Mouse (Mus musculus) kidney, embryonic 15.5 days (tissue): ENCODE results near the gene L3mbtl1. TPM values are rescaled to one million over a fixed set of nuclear protein-coding genes. Genes with fewer than 3 reads are reported as not detected.

Experiments used
- ATAC-seq: fragments of 200-750 bp; cut with Nextera tagmentation; replicated peaks from 2 replicates; pipeline ENCODE4 v1.8.0; 2017; ENCODE audit warnings: moderate TSS enrichment; ENCODE audit not compliant: low FRiP score
- H3K27ac ChIP-seq: fragments of 300-500 bp; sonication (generic); 2 replicates; pipeline ENCODE4 v1.5.1; 2015; ENCODE audit warnings: mild to moderate bottlenecking, inconsistent platforms
- H3K27me3 ChIP-seq: fragments of 300-500 bp; sonication (generic); 2 replicates; pipeline ENCODE4 v1.6.1; 2015; ENCODE audit warnings: inconsistent platforms
- H3K36me3 ChIP-seq: fragments of 300-500 bp; sonication (generic); 2 replicates; pipeline ENCODE4 v1.6.1; 2015; ENCODE audit warnings: inconsistent platforms
- H3K4me1 ChIP-seq: fragments of 300-500 bp; sonication (generic); 2 replicates; pipeline ENCODE4 v1.6.1; 2015; ENCODE audit warnings: inconsistent platforms
- H3K4me2 ChIP-seq: fragments of 300-500 bp; sonication (generic); 2 replicates; pipeline ENCODE4 v1.6.1; 2015; ENCODE audit warnings: moderate library complexity, mild to moderate bottlenecking, inconsistent platforms
- H3K4me3 ChIP-seq: fragments of 300-500 bp; sonication (generic); replicated peaks from 2 replicates; pipeline ENCODE4 v1.5.1; 2015; ENCODE audit warnings: mild to moderate bottlenecking, inconsistent platforms
- H3K9ac ChIP-seq: fragments of 300-500 bp; sonication (generic); 2 replicates; pipeline ENCODE4 v1.6.1; 2015; ENCODE audit warnings: mild to moderate bottlenecking, inconsistent platforms
- H3K9me3 ChIP-seq: fragments of 300-500 bp; sonication (generic); replicated peaks from 2 replicates; pipeline ENCODE4 v1.6.1; 2016; ENCODE audit warnings: inconsistent platforms
- WGBS: fragments of 180-500 bp; shearing (Covaris S2); methylation state at CpG from one replicate; pipeline ENCODE4 v1.1.7; 2015; ENCODE audit warnings: mixed read lengths; 5-methylcytosine and 5-hydroxymethylcytosine counted together
- polyA plus RNA-seq: library from polyadenylated mRNA; unstranded; fragments of >200 nt; fragmentation: Nextera tagmentation; extraction: Ambion mirVana; gene quantifications from 2 replicates; pipeline ENCODE4 v1.2.1, GENCODE M21; 2015

Gene L3mbtl1
- polyA plus RNA-seq, 1 experiment from 2014 or later: 0.13 TPM

DNA sequence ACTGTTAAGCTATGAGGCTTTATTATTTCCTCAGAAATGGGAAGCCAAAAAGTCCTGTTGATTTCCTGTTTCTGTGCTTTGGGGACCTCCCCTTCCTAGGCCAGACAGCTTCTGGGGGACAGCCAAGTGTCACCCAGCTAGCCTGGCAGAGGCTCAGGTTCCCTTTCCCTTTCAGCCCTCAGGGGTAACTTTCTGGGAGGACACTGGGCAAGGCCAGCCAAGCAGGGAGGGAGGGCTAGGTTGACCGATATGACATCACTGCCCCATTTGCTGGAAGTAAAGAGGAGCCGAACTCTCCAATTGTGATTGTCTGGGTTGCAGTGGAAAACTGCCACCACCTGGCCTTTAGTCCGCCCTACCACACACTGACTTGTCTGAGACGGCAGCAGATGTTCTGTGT, 32.7 kb downstream of the L3mbtl1 start:
- Histone ChIP-seq H3K4me3 (no peak overlapping the region), H3K4me1 (peaks cover 17% of the 10 kb centered on the region), H3K27ac (no peak overlapping the region), H3K9ac (no peak overlapping the region), H3K36me3 (no peaks in the 10 kb centered on the region), H3K4me2 (no peak overlapping the region), H3K27me3 (no peaks in the 10 kb centered on the region), H3K9me3 (no peaks in the 10 kb centered on the region)
- ATAC-seq: no peak
- WGBS: 56% methylated on average over 4 of the region's 4 CpGs

DNA sequence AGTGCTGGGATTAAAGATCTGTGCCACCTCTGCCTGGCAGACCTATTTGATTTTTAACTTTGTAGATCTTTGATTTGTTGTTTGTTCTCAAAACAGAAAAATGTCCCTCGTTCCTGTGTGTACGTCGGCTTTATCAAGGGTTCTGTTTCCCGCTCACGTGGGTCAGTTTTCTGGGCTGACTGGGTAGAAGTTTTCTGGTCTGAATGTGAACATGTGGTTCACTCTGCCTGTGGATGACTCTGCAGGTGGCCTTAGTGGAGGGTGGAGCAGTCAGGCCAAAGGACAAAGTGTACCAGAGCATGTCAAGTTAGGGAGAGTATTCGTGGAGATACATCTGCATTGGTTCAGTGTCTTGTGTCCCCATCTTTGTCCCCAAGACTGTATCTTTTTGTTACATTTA, 41.1 kb downstream of the L3mbtl1 start:
- WGBS: 83% methylated on average over 6 of the region's 6 CpGs
- Histone ChIP-seq H3K9ac (no peak overlapping the region), H3K27me3 (no peaks in the 10 kb centered on the region), H3K4me2 (no peak overlapping the region), H3K27ac (no peak overlapping the region), H3K9me3 (no peaks in the 10 kb centered on the region), H3K4me1 (peaks cover 13% of the 10 kb centered on the region), H3K4me3 (no peak overlapping the region), H3K36me3 (no peaks in the 10 kb centered on the region)
- ATAC-seq: no peak

DNA sequence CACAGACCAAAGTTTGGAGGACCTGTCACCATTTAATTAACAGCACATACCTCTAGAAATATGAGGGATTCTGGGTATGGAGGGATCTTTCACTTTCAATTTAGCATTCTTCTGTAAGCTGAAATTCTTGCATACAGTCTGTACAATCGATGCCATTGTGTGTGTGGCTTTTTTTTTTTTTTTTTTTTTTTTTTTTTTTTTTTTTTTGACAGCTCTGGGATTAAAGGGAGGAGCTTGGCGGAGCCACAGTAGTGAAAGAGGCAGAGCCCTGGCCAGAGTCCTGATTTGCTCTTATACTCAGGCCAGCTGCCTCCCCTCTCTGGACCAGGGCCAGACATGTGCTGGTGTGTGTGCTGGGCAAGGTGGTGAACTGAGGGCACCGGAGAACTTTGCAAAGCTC, 42.7 kb downstream of the L3mbtl1 start:
- peak overlapping the region; percentile 77; the same call in 1 of the 2 replicates for H3K27ac ChIP-seq
- H3K36me3 ChIP-seq: no peaks in the 10 kb centered on the region
- H3K9ac ChIP-seq: no peak overlapping the region
- WGBS: 57% methylated on average over 3 of the region's 3 CpGs
- peaks cover 13% of the 10 kb centered on the region for H3K4me1 ChIP-seq
- 0 out of 2 replicates have a peak, but pooled peaks have one; percentile 50 for ATAC-seq
- H3K4me2 ChIP-seq: no peak overlapping the region
- H3K4me3 ChIP-seq: no peak overlapping the region
- H3K27me3 ChIP-seq: no peaks in the 10 kb centered on the region
- H3K9me3 ChIP-seq: no peaks in the 10 kb centered on the region

DNA sequence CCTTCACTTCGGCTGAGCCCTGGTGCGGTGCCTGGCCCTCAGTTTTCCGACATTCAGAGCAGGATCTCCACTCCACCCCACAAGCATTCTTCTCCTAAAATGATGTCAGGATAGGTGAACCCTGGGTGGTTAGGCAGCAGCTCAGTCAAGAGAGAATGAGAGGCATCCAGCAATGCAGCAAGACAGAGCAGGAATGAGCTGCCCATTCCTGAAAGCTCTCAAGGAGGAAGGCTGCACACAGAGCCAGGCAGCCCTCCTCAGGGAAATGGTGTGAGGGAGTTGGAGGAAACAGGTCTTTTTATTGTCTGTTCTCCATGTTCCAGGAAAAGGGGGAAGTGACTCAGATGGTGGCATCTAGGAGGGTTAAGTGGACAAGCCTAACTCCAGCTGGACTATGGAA, 43.5 kb downstream of the L3mbtl1 start:
- H3K4me2 ChIP-seq: no peak overlapping the region
- no peaks in the 10 kb centered on the region for H3K9me3 ChIP-seq
- 74% methylated on average over 3 of the region's 3 CpGs for WGBS
- ATAC-seq: peak; percentile 55; the same call in 1 of the 2 replicates
- no peaks in the 10 kb centered on the region for H3K27me3 ChIP-seq
- peaks cover 15% of the 10 kb centered on the region for H3K4me1 ChIP-seq
- peak overlapping the region; percentile 77 for H3K27ac ChIP-seq
- no peak overlapping the region for H3K4me3 ChIP-seq
- no peak overlapping the region for H3K9ac ChIP-seq
- H3K36me3 ChIP-seq: no peaks in the 10 kb centered on the region

DNA sequence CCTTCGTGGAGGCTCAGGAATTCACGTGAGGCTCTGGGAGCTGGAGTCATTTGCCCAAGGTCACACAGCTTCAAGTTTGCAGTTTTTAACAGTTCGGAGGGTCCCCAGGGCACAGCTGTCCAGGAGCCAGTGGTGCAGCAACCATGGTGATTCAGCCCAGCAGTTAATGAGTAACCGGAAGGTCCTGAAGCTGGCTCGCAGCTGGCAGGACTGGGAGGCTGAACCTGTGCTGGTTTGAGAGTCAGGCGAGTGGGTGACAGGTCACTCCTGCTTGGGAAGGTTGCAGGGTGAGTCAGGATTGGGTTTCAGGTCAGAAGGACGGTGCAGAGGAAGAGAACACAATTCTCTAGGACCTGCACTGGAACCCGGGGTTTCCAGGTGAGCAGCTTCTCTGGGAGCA, 43.9 kb downstream of the L3mbtl1 start, which contains the start of gene Sgk2:
TSS of gene Sgk2 (plus strand) at position 113 of the 400 bp plus-strand sequence.
- Histone ChIP-seq H3K9ac (no peak within 1 kb of the TSS), H3K4me2 (no peak within 1 kb of the TSS), H3K36me3 (no peaks in the 10 kb centered on the region), H3K27ac (peak within 1 kb of the TSS; percentile 77), H3K9me3 (no peaks in the 10 kb centered on the region), H3K4me1 (peaks cover 15% of the 10 kb centered on the region), H3K4me3 (no peak within 1 kb of the TSS), H3K27me3 (no peaks in the 10 kb centered on the region)
- 29% methylated on average over 8 of the region's 8 CpGs for WGBS
- peak; percentile 94 for ATAC-seq

DNA sequence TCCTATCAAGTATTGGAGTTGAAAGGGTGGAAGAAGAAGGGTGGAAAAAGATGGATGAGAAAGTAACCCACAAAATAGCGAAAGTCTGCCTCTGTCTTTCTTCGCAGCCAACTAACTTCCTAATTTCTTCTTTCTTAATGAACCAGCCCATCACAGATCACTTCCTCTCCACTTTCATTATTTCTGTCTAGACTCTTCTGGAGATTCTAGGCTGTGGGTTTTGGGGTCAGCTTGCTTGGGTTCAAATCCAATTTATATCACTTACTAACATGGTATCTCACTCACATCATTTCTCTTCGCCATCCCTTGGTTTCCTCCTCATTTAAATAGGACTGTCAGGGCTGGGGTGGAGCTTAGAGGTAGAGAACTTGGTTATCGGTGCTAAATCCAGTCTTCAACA, 45.0 kb downstream of the L3mbtl1 start:
- Histone ChIP-seq H3K27me3 (no peaks in the 10 kb centered on the region), H3K9me3 (no peaks in the 10 kb centered on the region), H3K4me2 (no peak overlapping the region), H3K4me1 (peaks cover 15% of the 10 kb centered on the region), H3K4me3 (no peak overlapping the region), H3K27ac (no peak overlapping the region), H3K9ac (no peak overlapping the region), H3K36me3 (no peaks in the 10 kb centered on the region)
- 88% methylated on average over 4 of the region's 4 CpGs for WGBS
- ATAC-seq: no peak

DNA sequence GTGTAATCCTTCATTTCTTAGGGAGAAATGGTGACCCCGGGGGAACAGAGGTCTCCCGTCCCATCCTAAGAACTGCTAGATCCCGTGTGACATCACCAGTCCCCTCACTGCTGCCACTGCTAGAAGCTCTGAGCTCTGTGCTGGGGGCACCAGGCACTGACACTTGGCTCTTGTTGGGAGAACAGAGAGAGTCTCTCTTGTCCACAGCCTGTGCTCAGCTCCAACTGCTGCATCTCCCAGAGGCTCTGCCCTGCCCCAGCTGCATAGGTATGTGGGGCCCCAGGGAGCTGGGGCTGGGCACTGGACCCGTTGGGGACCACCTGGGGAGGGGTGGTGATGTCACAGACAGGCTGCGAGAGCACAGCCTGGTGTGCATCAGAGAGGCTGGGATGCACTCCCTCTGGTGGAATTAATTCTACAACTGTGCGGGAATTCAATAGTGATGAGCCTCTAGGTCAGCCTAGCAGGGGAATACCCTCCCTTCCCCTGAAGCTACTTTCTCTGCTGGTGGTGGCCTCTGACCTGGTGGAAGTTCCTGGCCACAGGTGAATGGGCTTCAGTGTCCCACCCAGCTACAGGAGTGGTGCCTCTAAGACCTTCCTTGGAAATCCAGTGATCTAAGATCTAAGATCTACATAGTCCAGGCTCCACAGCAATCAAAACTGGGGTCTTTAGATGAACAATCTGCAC, 48.3 kb downstream of the L3mbtl1 start:
- Histone ChIP-seq H3K9me3 (no peaks in the 10 kb centered on the region), H3K27ac (no peak overlapping the region), H3K36me3 (no peaks in the 10 kb centered on the region), H3K4me3 (no peak overlapping the region), H3K9ac (no peak overlapping the region), H3K27me3 (0 out of 2 replicates have a peak, but pooled peaks cover 4% of the 10 kb centered on the region), H3K4me2 (no peak overlapping the region), H3K4me1 (peaks cover 10% of the 10 kb centered on the region)
- ATAC-seq: no peak
- WGBS: 32% methylated on average over 6 of the region's 6 CpGs

DNA sequence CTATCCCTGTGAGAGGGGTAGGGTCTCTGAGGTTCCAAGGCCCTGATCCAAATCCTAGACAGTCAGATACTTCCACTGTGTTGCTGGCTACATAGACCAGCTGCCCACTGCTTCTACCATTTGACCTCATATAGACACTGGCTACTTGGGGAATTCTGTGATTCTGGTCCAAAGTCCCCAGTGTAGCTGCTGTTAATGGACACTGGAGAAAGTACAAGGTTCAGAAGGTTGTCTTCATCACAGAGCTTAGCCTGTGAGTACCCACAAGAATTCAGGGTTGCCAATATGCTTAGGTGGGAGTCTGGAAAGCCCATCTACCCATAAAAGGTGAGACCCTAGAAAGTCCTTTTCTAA, 48.8 kb downstream of the L3mbtl1 start:
- ATAC-seq: no peak
- Histone ChIP-seq H3K4me3 (no peak overlapping the region), H3K4me2 (no peak overlapping the region), H3K4me1 (peaks cover 4% of the 10 kb centered on the region), H3K9ac (no peak overlapping the region), H3K36me3 (no peaks in the 10 kb centered on the region), H3K27me3 (0 out of 2 replicates have a peak, but pooled peaks cover 4% of the 10 kb centered on the region), H3K9me3 (no peaks in the 10 kb centered on the region), H3K27ac (no peak overlapping the region)

DNA sequence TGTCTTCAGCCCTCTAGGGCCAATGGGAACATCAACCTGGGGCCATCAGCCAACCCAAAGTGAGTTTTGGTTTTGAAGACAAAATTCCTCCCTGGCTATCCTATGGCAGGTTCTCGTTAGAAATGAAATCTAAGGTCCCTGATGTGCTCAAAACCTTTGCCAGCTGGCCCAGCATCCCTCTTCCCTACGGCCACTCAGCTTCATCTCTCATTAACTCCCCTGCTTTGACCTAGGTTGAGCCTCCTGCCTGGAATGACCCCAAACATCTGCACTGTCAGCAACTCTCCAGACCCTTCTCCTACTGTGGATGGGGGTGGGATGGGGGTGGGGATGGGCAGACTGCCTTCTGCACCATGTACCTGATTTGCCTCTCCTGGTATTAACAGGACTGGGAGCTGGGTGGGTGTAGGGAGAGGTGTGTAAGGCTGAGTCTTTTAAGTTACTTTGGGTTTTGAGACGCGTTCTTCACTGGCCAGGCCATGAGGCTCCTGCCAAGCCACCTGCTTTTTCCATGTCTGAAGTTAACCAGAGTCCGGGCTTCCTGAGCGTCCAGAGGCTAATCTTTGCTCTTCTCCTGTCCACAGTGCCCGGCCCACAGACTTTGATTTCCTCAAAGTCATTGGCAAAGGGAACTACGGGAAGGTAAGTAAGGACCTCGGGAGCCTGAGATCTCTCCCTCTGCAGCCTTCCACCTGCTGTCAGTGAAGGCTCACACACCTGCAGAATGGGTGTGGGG, 50.8 kb downstream of the L3mbtl1 start:
- WGBS: 81% methylated on average over 9 of the region's 9 CpGs
- H3K4me3 ChIP-seq: no peak overlapping the region
- no peak overlapping the region for H3K9ac ChIP-seq
- no peaks in the 10 kb centered on the region for H3K36me3 ChIP-seq
- ATAC-seq: no peak
- H3K27ac ChIP-seq: no peak overlapping the region
- 0 out of 2 replicates have a peak, but pooled peaks cover 4% of the 10 kb centered on the region for H3K27me3 ChIP-seq
- H3K9me3 ChIP-seq: no peaks in the 10 kb centered on the region
- no peak overlapping the region for H3K4me2 ChIP-seq
- H3K4me1 ChIP-seq: 0 out of 2 replicates have a peak, but pooled peaks cover 7% of the 10 kb centered on the region

DNA sequence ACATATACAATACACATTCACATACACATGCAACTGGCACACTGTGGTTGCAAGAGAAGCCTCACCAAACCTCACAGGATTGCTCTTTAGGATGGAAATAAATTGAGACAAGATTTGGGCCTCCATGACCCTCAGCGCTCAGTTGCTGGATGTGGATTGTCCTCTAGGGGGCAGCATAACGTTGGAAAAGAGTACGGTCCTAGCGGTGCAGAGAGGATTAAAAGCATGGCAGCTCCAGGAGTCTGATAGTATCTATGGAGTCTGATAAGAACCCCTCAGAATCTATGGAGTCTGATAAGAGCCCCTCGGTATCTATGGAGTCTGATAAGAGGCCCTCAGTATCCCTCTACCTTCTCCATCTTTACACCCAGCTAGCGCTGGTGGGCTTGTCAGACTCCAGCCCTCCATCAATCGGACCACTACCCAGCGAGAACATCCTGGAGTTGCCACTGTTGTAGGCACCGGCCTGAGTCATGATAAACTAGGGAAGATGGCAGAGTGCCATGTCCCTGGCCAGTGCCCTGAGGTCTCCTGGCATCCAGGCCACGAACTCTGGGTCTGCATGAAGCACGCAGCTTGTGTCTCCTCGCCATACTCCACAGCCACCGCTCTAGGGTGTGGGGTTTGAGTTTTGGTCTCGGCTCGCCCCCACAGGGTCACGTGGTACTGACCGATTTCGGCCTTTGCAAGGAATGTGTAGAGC, 55.4 kb downstream of the L3mbtl1 start:
- Histone ChIP-seq H3K4me3 (peak overlapping the region; percentile 19), H3K4me2 (peak overlapping the region; percentile 51), H3K4me1 (0 out of 2 replicates have a peak, but pooled peaks cover 6% of the 10 kb centered on the region), H3K9me3 (no peaks in the 10 kb centered on the region), H3K36me3 (no peaks in the 10 kb centered on the region), H3K9ac (no peak overlapping the region), H3K27ac (no peak overlapping the region), H3K27me3 (peaks cover 16% of the 10 kb centered on the region; the same call in 1 of the 2 replicates)
- WGBS: 32% methylated on average over 18 of the region's 18 CpGs
- peak; percentile 74; the same call in 1 of the 2 replicates for ATAC-seq

DNA sequence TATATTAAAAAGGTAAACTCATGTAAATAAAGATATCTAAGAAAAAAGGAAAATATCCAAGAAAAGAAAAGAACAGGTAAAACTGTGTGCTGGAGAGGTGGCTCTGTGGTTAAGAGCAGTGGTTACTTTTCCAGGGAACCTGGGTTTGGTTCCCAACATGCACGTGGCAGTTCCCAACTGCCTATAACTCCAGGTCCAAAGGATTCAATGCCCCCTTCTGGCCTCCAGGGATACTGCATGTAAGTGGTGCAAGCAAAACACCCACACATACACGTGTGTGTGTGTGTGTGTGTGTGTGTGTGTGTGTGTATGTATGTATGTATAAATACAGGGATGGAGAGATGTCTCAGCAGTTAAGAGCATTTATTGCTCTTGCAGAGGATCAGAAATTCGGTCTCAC, 56.5 kb downstream of the L3mbtl1 start:
- H3K4me3 ChIP-seq: no peak overlapping the region
- H3K9me3 ChIP-seq: no peaks in the 10 kb centered on the region
- WGBS: 29% methylated on average over 3 of the region's 3 CpGs
- H3K9ac ChIP-seq: no peak overlapping the region
- no peak for ATAC-seq
- no peak overlapping the region for H3K27ac ChIP-seq
- H3K27me3 ChIP-seq: peaks cover 14% of the 10 kb centered on the region
- H3K36me3 ChIP-seq: no peaks in the 10 kb centered on the region
- 0 out of 2 replicates have a peak, but pooled peaks cover 6% of the 10 kb centered on the region for H3K4me1 ChIP-seq
- no peak overlapping the region for H3K4me2 ChIP-seq

DNA sequence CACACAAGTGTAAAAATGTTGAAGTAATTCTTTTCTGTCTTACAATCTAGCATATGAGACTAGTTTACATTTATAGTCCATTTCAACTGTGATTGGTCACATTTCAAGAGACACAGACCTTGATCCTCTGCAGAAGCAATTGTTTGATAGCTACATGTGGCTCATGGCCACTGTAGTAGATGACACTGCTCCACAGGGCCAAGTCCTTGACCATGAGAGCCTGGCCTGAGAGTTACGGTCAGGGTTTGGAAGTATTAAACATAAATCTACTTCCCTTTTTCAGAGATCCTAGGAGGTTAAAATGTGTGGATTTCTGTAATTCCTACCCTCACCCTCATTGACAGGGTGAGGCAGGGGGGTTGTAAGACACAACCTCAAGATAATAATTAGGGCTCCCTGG, 57.8 kb downstream of the L3mbtl1 start:
- no peak for ATAC-seq

More for the DNA sequence above, 57.8 kb downstream of the L3mbtl1 start:
- no peak overlapping the region for H3K27ac ChIP-seq
- H3K9ac ChIP-seq: no peak overlapping the region
- H3K36me3 ChIP-seq: no peaks in the 10 kb centered on the region
- H3K9me3 ChIP-seq: no peaks in the 10 kb centered on the region
- H3K4me1 ChIP-seq: 0 out of 2 replicates have a peak, but pooled peaks cover 6% of the 10 kb centered on the region
- WGBS: 76% methylated on average over 1 of the region's 1 CpGs
- H3K4me3 ChIP-seq: no peak overlapping the region
- H3K4me2 ChIP-seq: no peak overlapping the region
- H3K27me3 ChIP-seq: peaks cover 14% of the 10 kb centered on the region
